14 mouse cellular contexts compared by ENCODE assay signal in the genomic region with DNA sequence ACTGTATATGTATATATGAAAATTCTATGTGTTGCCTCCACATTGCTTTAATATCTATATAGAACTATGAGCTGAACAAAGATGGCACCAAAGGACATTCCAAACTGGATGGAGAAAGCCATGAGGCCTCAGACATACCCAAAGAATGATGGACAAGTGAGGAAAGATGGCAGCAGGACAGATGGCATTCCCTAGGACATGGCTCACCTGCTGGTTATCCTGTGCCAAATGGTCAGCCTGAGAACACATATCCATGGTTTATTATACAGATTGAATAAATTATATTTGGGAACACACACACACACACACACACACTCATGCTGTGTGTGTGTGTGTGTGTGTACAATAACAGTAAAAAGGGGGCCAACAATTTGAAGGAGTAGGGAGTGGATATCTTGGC.
A peak's percentile ranks its signal among the peaks of the same experiment; 100 is the strongest.
DNase-seq lines count a peak whose midpoint lies in the region.
"Had no signal": no experiment of that assay in that cellular context is flagged by ENCODE, and none has a peak within 500 bp of the region (broad histone marks: within the 10 kb centered on the region; RNA-seq: fewer than 3 reads in every experiment).

No protein-coding gene starts in this region.

- peak; percentile 36 to 46 for DNase-seq in cerebellum, adult 18-20 months
- no peak for DNase-seq in cerebellum, postnatal 4 days (ENCODE audit: low spot score in 2 of 2)
- peak; percentile 61 for DNase-seq in cerebellum, adult 9-10 months
- DNase-seq in cerebellum, postnatal 25 days = peak; percentile 51
- DNase-seq in urinary bladder, postnatal 10 days (ENCODE audit: low spot score) = no peak
- no peak for DNase-seq in embryo, embryonic 11 days
- DNase-seq: adrenal gland, adult 2 months; adrenal gland, postnatal 14 days; gastrocnemius, postnatal 10 days; gastrocnemius, postnatal 36 days; heart, adult 2 months; heart, postnatal 14 days; heart, postnatal 4 days; kidney, adult 18-20 months had no signal

Comparison
In these comparisons a context has a peak if more than half of its experiments do, and no peak if none do; other contexts are left out.
1. DNase-seq: peak in cerebellum, adult 18-20 months (2 of 2), cerebellum, adult 9-10 months (single experiment) and cerebellum, postnatal 25 days (2 of 2); none in cerebellum, postnatal 4 days (0 of 2), urinary bladder, postnatal 10 days (single experiment) and embryo, embryonic 11 days (single experiment).